Mouse (Mus musculus): ENCODE data around the gene Cib2.
A peak's percentile ranks its signal among the peaks of the same experiment; 100 is the strongest.

GRCm38 (mm10) chr9:54547536-54547935, 12.5 kb downstream of the Cib2 start:
- TF ChIP-seq CTCF (IDR thresholded peaks at IDR 0.05; ENCODE audit: extremely low read depth, insufficient read depth, low read length): peak; percentile 76
- TF ChIP-seq POLR2A (IDR thresholded peaks at IDR 0.05; ENCODE audit: extremely low read depth, insufficient read depth, low read length): no peak

Data from cortical plate, adult 2 months (tissue).